Comparison of ENCODE assay signal across 8 mouse cellular contexts in genomic region chr4:133040241-133040904, GRCm38 (mm10). TPM values are rescaled to one million over a fixed set of nuclear protein-coding genes. Genes with fewer than 3 reads are reported as not detected.
A peak's percentile ranks its signal among the peaks of the same experiment; 100 is the strongest.
DNase-seq lines count a peak whose midpoint lies in the region; ATAC-seq and TF ChIP-seq lines count a peak whose summit lies in the region.

No protein-coding gene starts in this region.

- TF ChIP-seq CTCF in testis, adult 2 months (IDR thresholded peaks at IDR 0.05; ENCODE audit: control insufficient read depth, insufficient read depth, insufficient replicate concordance, low read depth, low read length), result no peak

- H3K4me1 ChIP-seq in heart, embryonic 11.5 days (ENCODE audit: control insufficient read depth, insufficient read depth, low read length), result peaks cover 93% of the 10 kb centered on the region
- peaks cover 46% of the 10 kb centered on the region for H3K4me1 ChIP-seq in testis, adult 2 months (ENCODE audit: control insufficient read depth, insufficient read depth, low read length)
- peaks cover 74% of the 10 kb centered on the region for H3K4me1 ChIP-seq in limb, embryonic 14.5 days (ENCODE audit: control insufficient read depth, insufficient read depth, low read length)

- H3K9ac ChIP-seq in heart, embryonic 11.5 days (ENCODE audit: low read depth, low read length), result peak overlapping the region; percentile 78; the same call in 1 of the 2 replicates
- H3K9ac ChIP-seq in limb, embryonic 14.5 days (ENCODE audit: low read depth, low read length, severe bottlenecking), result peak overlapping the region; percentile 72

- H3K4me2 ChIP-seq in heart, embryonic 11.5 days, result peak overlapping the region; percentile 99
- peak overlapping the region; percentile 97 for H3K4me2 ChIP-seq in limb, embryonic 14.5 days (replicated peaks; ENCODE audit: low read depth, low read length, severe bottlenecking)

- ATAC-seq in heart, embryonic 11.5 days (replicated peaks; ENCODE audit: insufficient number of reproducible peaks, low FRiP score, low TSS enrichment), result no peak
- no peak for ATAC-seq in limb, embryonic 14.5 days (ENCODE audit: low FRiP score, low read depth)

- WGBS in heart, embryonic 11.5 days (ENCODE audit: insufficient replicate concordance), result 32% methylated on average over 14 of the region's 14 CpGs
- WGBS in limb, embryonic 14.5 days, result 28% methylated on average over 14 of the region's 14 CpGs

- H3K27me3 ChIP-seq in heart, embryonic 11.5 days (ENCODE audit: control insufficient read depth, insufficient read depth, low read length), result no peaks in the 10 kb centered on the region
- H3K27me3 ChIP-seq in testis, adult 2 months (ENCODE audit: control insufficient read depth, insufficient read depth, low read length), result no peaks in the 10 kb centered on the region
- no peaks in the 10 kb centered on the region for H3K27me3 ChIP-seq in limb, embryonic 14.5 days (ENCODE audit: control insufficient read depth, insufficient read depth, low read length)

- no peak for TF ChIP-seq POLR2A in testis, adult 2 months (IDR thresholded peaks at IDR 0.05; ENCODE audit: control insufficient read depth, low read depth, low read length)
- TF ChIP-seq POLR2A in limb, embryonic 14.5 days (IDR thresholded peaks at IDR 0.05; ENCODE audit: borderline replicate concordance, extremely low read depth, insufficient read depth, insufficient read length), result no peak

- peak overlapping the region; percentile 54; the same call in 1 of the 2 replicates for H3K27ac ChIP-seq in heart, embryonic 11.5 days (ENCODE audit: low read depth, low read length)
- peak overlapping the region; percentile 97 for H3K27ac ChIP-seq in testis, adult 2 months (ENCODE audit: control insufficient read depth, insufficient read depth, low read depth, low read length)
- peak overlapping the region; percentile 93; the same call in 1 of the 2 replicates for H3K27ac ChIP-seq in limb, embryonic 14.5 days (replicated peaks; ENCODE audit: low read depth, low read length)

- peak overlapping the region; percentile 72 for H3K4me3 ChIP-seq in heart, embryonic 11.5 days (ENCODE audit: low read depth, low read length)
- peak overlapping the region; percentile 94 for H3K4me3 ChIP-seq in testis, adult 2 months (ENCODE audit: control insufficient read depth, low read depth, low read length)
- peak overlapping the region; percentile 61 for H3K4me3 ChIP-seq in limb, embryonic 14.5 days (replicated peaks; ENCODE audit: low read length)

- DNase-seq in heart, adult 8-10 months (ENCODE audit: low spot score), result no peak
- no peak for DNase-seq in testis, postnatal 14 days (ENCODE audit: low spot score)
- DNase-seq in limb, embryonic 14.5 days (ENCODE audit: low spot score), result no peak
- no peak for DNase-seq in thymus, postnatal 25 days
- DNase-seq in cerebellum, adult 18-20 months, result no peak
- no peak for DNase-seq in Muller cell, postnatal 12 days (ENCODE audit: inconsistent ontology term)

- no peaks in the 10 kb centered on the region for H3K36me3 ChIP-seq in heart, embryonic 11.5 days (ENCODE audit: control insufficient read depth, insufficient read depth, low read length)
- H3K36me3 ChIP-seq in testis, adult 2 months (ENCODE audit: control insufficient read depth, insufficient read depth, low read length), result no peaks in the 10 kb centered on the region
- H3K36me3 ChIP-seq in limb, embryonic 14.5 days (ENCODE audit: control insufficient read depth, insufficient read depth, low read length), result peaks cover 10% of the 10 kb centered on the region; the same call in 1 of the 2 replicates

- H3K9me3 ChIP-seq in heart, embryonic 11.5 days (replicated peaks; ENCODE audit: control insufficient read depth, low read length), result no peaks in the 10 kb centered on the region
- H3K9me3 ChIP-seq in limb, embryonic 14.5 days (ENCODE audit: control insufficient read depth, low read length), result no peaks in the 10 kb centered on the region

RNA-seq across cellular contexts. Expression of gene Ahdc1, which starts 29.3 kb away (rescaled TPM):
- polyA plus RNA-seq in heart, embryonic 11.5 days (2014; fragmentation: Nextera tagmentation; extraction: Ambion mirVana), result 7.0 and 9.1 TPM in 2 replicates
- 10 to 100 TPM; 37.5 to 52.5 (median 45.0) TPM for total RNA-seq in heart, adult 8-10 months (2022)
- polyA plus RNA-seq in testis, adult 2 months (2012; rRNA removed), result 59.1 and 65.0 TPM in 2 replicates
- polyA plus RNA-seq in limb, embryonic 14.5 days (2012; rRNA removed), result 29.6 and 41.0 TPM in 2 replicates
- 12.9 and 15.6 TPM in 2 replicates for polyA plus RNA-seq in limb, embryonic 14.5 days (2014; fragmentation: Nextera tagmentation; extraction: Ambion mirVana)
